Mouse (Mus musculus): ENCODE measurements around the gene Slc16a14.

Slc16a14 gene

DNA sequence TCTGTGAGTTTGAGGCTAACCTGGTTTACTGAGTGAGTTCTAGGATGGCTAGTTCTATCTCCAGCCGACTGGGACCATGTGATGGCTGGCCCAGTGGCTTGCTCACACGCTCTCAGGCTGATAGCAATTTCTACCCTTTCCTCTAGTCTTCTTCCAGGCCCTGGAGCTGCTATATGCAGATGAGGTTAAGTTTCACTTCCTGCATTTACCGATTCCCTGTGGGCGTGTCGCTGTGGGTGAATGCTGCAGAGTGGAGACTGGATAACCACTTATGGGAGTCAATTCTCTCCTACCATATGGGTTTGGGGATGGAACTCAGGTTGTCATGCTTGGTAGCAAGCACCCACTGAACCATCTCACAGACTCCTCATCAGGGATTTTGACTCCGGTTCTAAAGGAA, 10.8 kb downstream of the Slc16a14 start:
- Histone ChIP-seq H3K4me1 (replicated peaks; ENCODE audit: low read depth, low read length) (peaks cover 23% of the 10 kb centered on the region), H3K9me3 (ENCODE audit: low read length) (no peaks in the 10 kb centered on the region), H3K4me3 (replicated peaks; ENCODE audit: low read length) (no peak overlapping the region), H3K36me3 (ENCODE audit: insufficient read depth, low read length) (no peaks in the 10 kb centered on the region), H3K27me3 (ENCODE audit: insufficient read depth, low read length) (no peaks in the 10 kb centered on the region)
- TF ChIP-seq CTCF (conservative IDR thresholded peaks at IDR 0.05; ENCODE audit: low read length): no peak
- no peak for TF ChIP-seq NANOG (IDR thresholded peaks at IDR 0.05; ENCODE audit: borderline replicate concordance, low read length)
- TF ChIP-seq POU5F1 (IDR thresholded peaks at IDR 0.05; ENCODE audit: borderline replicate concordance, low read length): no peak

DNA sequence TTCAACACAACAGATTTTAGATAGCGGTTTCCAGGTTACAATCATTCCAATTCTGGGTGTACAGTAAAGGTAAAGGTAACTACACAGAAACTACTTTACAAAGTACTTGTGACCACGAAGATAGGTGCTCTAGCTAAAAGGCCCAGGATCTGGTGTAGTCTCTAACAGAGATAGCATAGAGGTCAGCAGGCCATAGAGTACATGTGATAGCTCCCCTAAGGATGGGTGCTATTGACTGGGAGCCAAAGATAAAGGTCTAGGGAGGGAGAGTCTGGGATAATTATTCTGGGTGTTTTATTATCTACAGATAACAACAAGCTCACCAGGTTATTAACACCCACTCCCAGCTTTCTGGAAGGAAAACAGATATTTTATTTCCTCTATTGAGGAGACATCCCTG, 11.5 kb downstream of the Slc16a14 start:
- H3K4me3 ChIP-seq (replicated peaks; ENCODE audit: low read length): no peak overlapping the region

DNA sequence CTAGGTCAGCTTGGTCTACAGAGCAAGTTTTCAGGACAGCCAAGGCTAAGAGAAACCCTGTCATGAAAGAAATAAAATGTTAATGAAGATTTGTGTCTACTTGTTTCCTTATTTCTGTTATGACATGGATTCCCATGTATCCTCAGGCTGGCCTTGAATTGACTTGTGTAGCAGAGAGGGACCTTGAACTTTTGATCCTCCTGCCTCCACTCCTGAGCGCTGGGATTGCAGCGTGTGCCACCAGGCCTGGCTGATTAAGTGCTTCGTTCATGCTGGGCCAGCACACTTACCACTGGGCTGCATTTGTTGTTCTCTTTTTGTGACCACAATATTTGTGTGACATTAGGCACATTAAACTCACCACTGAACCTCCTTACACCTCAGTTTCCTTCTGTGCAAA, 16.1 kb downstream of the Slc16a14 start:
- H3K4me3 ChIP-seq (replicated peaks; ENCODE audit: low read length): no peak overlapping the region
- TF ChIP-seq CTCF (conservative IDR thresholded peaks at IDR 0.05; ENCODE audit: low read length) (no peak), POU5F1 (IDR thresholded peaks at IDR 0.05; ENCODE audit: borderline replicate concordance, low read length) (no peak), NANOG (IDR thresholded peaks at IDR 0.05; ENCODE audit: borderline replicate concordance, low read length) (no peak)
- H3K9me3 ChIP-seq (ENCODE audit: low read length): no peaks in the 10 kb centered on the region
- no peaks in the 10 kb centered on the region for H3K27me3 ChIP-seq (ENCODE audit: insufficient read depth, low read length)
- H3K36me3 ChIP-seq (ENCODE audit: insufficient read depth, low read length): no peaks in the 10 kb centered on the region
- no peaks in the 10 kb centered on the region for H3K4me1 ChIP-seq (replicated peaks; ENCODE audit: low read depth, low read length)

More for the DNA sequence above, 11.5 kb downstream of the Slc16a14 start:
- Histone ChIP-seq H3K27me3 (ENCODE audit: insufficient read depth, low read length) (no peaks in the 10 kb centered on the region), H3K4me1 (replicated peaks; ENCODE audit: low read depth, low read length) (peaks cover 23% of the 10 kb centered on the region), H3K36me3 (ENCODE audit: insufficient read depth, low read length) (no peaks in the 10 kb centered on the region), H3K9me3 (ENCODE audit: low read length) (no peaks in the 10 kb centered on the region)
- TF ChIP-seq POU5F1 (IDR thresholded peaks at IDR 0.05; ENCODE audit: borderline replicate concordance, low read length) (no peak), NANOG (IDR thresholded peaks at IDR 0.05; ENCODE audit: borderline replicate concordance, low read length) (no peak), CTCF (conservative IDR thresholded peaks at IDR 0.05; ENCODE audit: low read length) (no peak)

DNA sequence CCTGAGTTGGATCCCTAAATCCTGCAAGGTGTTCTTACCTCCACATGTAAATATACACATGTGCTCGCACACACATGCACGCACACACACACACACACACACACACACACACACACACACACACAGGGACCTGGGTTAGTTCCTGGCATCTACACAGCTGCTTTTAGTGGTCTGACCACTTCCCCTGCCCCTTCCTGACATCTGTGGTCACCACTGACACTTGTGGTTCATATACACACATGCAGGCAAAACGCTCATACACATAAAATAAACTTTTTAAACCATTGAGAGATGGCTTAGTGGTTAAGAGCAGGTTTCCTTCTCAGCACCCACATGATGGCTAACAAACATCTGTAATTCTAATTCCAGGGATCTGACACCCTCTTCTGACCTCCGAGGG, 19.9 kb downstream of the Slc16a14 start:
- Histone ChIP-seq H3K27me3 (ENCODE audit: insufficient read depth, low read length) (no peaks in the 10 kb centered on the region), H3K36me3 (ENCODE audit: insufficient read depth, low read length) (no peaks in the 10 kb centered on the region), H3K4me3 (replicated peaks; ENCODE audit: low read length) (no peak overlapping the region), H3K9me3 (ENCODE audit: low read length) (peaks cover 9% of the 10 kb centered on the region), H3K4me1 (replicated peaks; ENCODE audit: low read depth, low read length) (peaks cover 9% of the 10 kb centered on the region)
- TF ChIP-seq NANOG (IDR thresholded peaks at IDR 0.05; ENCODE audit: borderline replicate concordance, low read length) (no peak), CTCF (conservative IDR thresholded peaks at IDR 0.05; ENCODE audit: low read length) (no peak), POU5F1 (IDR thresholded peaks at IDR 0.05; ENCODE audit: borderline replicate concordance, low read length) (no peak)

DNA sequence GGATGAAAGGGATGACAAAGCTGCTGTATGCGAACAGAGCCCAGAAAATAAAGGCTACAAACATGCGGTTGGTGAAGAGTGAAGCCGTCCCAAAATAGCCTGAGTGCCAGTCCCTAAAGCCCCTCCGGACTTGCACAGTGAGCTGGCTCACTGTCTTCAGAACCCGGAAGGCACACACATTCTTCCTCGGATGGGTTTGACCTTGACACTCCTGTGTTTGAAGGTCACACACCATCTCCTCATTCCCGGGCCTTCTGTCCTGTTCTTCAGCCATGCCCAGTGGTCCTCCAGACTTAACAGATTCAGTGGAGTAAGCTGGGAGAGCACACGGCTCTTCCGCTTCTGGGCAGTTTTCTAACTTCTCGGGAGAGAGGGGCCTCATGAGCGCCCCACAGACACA, 22.4 kb downstream of the Slc16a14 start:
- peaks cover 9% of the 10 kb centered on the region for H3K9me3 ChIP-seq (ENCODE audit: low read length)
- H3K36me3 ChIP-seq (ENCODE audit: insufficient read depth, low read length): no peaks in the 10 kb centered on the region
- TF ChIP-seq NANOG (IDR thresholded peaks at IDR 0.05; ENCODE audit: borderline replicate concordance, low read length) (no peak), POU5F1 (IDR thresholded peaks at IDR 0.05; ENCODE audit: borderline replicate concordance, low read length) (no peak), CTCF (conservative IDR thresholded peaks at IDR 0.05; ENCODE audit: low read length) (no peak)
- no peak overlapping the region for H3K4me3 ChIP-seq (replicated peaks; ENCODE audit: low read length)
- peaks cover 9% of the 10 kb centered on the region for H3K4me1 ChIP-seq (replicated peaks; ENCODE audit: low read depth, low read length)
- H3K27me3 ChIP-seq (ENCODE audit: insufficient read depth, low read length): no peaks in the 10 kb centered on the region

DNA sequence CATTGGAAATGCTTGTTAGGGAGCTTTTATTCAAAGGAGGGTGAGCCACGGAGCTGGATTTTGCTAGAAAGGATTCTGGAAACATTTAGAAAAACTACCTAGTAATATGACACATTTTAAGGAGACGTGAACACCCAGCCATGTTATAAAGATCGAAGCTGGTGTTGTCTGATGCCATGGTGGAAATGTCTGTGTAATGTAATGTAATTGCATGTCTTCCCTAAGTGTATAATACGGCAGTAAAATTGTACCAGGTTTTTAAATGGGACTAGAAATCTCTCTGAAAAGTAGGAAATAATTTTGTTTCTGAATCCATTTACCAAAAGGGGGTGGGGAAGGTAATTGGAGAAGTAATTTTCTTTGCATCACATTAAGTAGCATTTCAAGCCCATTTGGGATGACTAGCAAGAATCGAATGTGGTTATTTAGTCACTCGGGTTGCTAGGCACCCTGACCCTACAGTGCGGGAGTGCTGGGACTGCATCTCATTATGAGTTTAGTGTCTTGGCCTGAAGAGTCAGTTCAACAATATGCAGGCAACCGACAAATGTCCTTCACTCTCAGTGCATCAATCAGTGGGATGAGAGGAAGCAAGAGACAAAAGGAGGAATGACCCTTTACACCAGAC, 24.6 kb downstream of the Slc16a14 start:
- no peaks in the 10 kb centered on the region for H3K27me3 ChIP-seq (ENCODE audit: insufficient read depth, low read length)
- peaks cover 9% of the 10 kb centered on the region for H3K4me1 ChIP-seq (replicated peaks; ENCODE audit: low read depth, low read length)
- TF ChIP-seq CTCF (conservative IDR thresholded peaks at IDR 0.05; ENCODE audit: low read length) (no peak), NANOG (IDR thresholded peaks at IDR 0.05; ENCODE audit: borderline replicate concordance, low read length) (no peak), POU5F1 (IDR thresholded peaks at IDR 0.05; ENCODE audit: borderline replicate concordance, low read length) (no peak)
- peaks cover 9% of the 10 kb centered on the region for H3K9me3 ChIP-seq (ENCODE audit: low read length)
- H3K4me3 ChIP-seq (replicated peaks; ENCODE audit: low read length): no peak overlapping the region
- H3K36me3 ChIP-seq (ENCODE audit: insufficient read depth, low read length): no peaks in the 10 kb centered on the region

DNA sequence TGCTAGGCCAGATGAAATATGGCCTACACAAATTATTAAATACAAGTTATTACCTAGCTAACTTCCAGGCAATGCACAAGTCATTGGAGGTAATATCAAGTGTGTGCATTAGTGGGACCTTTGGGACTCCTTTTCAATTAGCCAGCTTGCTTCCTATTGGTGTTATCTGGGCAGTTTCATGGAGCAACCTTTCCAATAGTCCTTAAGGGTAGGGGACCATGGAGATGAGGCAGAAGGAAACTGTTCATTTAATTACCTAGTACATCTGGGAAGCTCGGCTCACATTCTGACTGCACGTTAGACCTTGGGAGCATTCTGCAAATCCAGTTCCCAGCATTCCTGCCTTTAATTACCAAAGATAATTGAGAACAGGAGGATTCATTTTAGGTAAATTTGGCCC, 30.5 kb downstream of the Slc16a14 start:
- TF ChIP-seq NANOG (IDR thresholded peaks at IDR 0.05; ENCODE audit: borderline replicate concordance, low read length): no peak
- TF ChIP-seq CTCF (conservative IDR thresholded peaks at IDR 0.05; ENCODE audit: low read length): no peak
- no peak for TF ChIP-seq POU5F1 (IDR thresholded peaks at IDR 0.05; ENCODE audit: borderline replicate concordance, low read length)
- H3K36me3 ChIP-seq (ENCODE audit: insufficient read depth, low read length): no peaks in the 10 kb centered on the region

DNA sequence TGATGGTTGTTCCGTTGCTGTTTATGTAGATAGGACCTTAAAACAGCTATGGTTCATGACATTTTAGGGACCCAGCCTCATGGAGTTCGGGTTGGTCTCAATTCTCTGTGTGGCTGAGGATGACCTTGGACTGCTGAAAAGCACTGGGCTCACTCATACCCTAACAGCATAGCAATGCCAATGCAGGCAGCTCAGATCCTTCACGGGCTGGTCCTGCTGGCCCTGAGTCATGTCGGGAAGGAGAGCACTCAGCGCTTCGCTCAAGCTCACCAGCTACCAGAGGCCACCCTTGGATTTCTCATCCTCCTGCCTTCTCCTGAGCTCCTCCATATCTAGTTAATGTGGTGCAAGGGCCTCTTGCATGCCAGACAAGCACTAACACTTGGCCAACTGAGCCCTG, 35.8 kb downstream of the Slc16a14 start:
- Histone ChIP-seq H3K4me3 (replicated peaks; ENCODE audit: low read length) (no peak overlapping the region), H3K36me3 (ENCODE audit: insufficient read depth, low read length) (no peaks in the 10 kb centered on the region), H3K27me3 (ENCODE audit: insufficient read depth, low read length) (no peaks in the 10 kb centered on the region), H3K4me1 (replicated peaks; ENCODE audit: low read depth, low read length) (peaks cover 8% of the 10 kb centered on the region), H3K9me3 (ENCODE audit: low read length) (no peaks in the 10 kb centered on the region)
- TF ChIP-seq POU5F1 (IDR thresholded peaks at IDR 0.05; ENCODE audit: borderline replicate concordance, low read length) (no peak), CTCF (conservative IDR thresholded peaks at IDR 0.05; ENCODE audit: low read length) (no peak), NANOG (IDR thresholded peaks at IDR 0.05; ENCODE audit: borderline replicate concordance, low read length) (no peak)

More for the DNA sequence above, 30.5 kb downstream of the Slc16a14 start:
- H3K4me3 ChIP-seq (replicated peaks; ENCODE audit: low read length): no peak overlapping the region
- no peaks in the 10 kb centered on the region for H3K27me3 ChIP-seq (ENCODE audit: insufficient read depth, low read length)
- H3K4me1 ChIP-seq (replicated peaks; ENCODE audit: low read depth, low read length): peaks cover 8% of the 10 kb centered on the region
- H3K9me3 ChIP-seq (ENCODE audit: low read length): no peaks in the 10 kb centered on the region

DNA sequence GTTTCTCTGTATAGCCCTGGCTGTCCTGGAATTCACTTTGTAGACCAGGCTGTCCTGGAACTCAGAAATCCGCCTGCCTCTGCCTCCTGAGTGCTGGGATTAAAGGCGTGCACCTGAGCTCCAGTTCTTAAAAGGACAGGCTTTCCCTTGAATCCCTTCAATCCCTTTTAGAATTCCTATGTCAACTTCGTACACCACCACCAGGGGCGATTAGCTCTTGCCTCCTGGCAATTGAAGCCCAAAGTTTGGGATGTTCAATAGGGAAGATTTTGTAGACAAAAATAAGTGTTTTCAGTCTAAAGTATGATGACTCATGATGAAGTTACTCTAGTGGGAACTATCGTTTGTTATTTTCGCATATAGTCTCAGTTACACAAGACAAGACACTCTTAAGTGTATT, 37.6 kb downstream of the Slc16a14 start:
- Histone ChIP-seq H3K4me1 (replicated peaks; ENCODE audit: low read depth, low read length) (peaks cover 13% of the 10 kb centered on the region), H3K27me3 (ENCODE audit: insufficient read depth, low read length) (no peaks in the 10 kb centered on the region), H3K4me3 (replicated peaks; ENCODE audit: low read length) (no peak overlapping the region), H3K36me3 (ENCODE audit: insufficient read depth, low read length) (no peaks in the 10 kb centered on the region), H3K9me3 (ENCODE audit: low read length) (no peaks in the 10 kb centered on the region)
- TF ChIP-seq NANOG (IDR thresholded peaks at IDR 0.05; ENCODE audit: borderline replicate concordance, low read length) (no peak), CTCF (conservative IDR thresholded peaks at IDR 0.05; ENCODE audit: low read length) (0 out of 2 replicates have a peak, but pooled peaks have one; percentile 5), POU5F1 (IDR thresholded peaks at IDR 0.05; ENCODE audit: borderline replicate concordance, low read length) (no peak)
